Mouse (Mus musculus) C2C12 (cell line): ENCODE results near the gene Slc44a2.

Experiments used
- CTCF ChIP-seq: IDR thresholded peaks from one replicate; pipeline ENCODE4 v1.5.1; 2011; ENCODE audit not compliant: control insufficient read depth, insufficient read depth, insufficient read length
- MAX ChIP-seq: IDR thresholded peaks from one replicate; pipeline ENCODE4 v1.6.1; 2011; ENCODE audit warnings: mild to moderate bottlenecking, control low read depth
- MYOD1 ChIP-seq: IDR thresholded peaks from one replicate; pipeline ENCODE4 v1.6.1; 2011; ENCODE audit warnings: low read depth; ENCODE audit not compliant: control insufficient read depth, insufficient read length
- MYOG ChIP-seq: IDR thresholded peaks from one replicate; pipeline ENCODE4 v1.6.1; 2011; ENCODE audit not compliant: control insufficient read depth, insufficient read length; ENCODE audit errors: extremely low read depth

GRCm38 (mm10) chr9:21318792-21319191 lies 1.7 kb upstream of the Slc44a2 start:
- TF ChIP-seq CTCF = no peak
- no peak for TF ChIP-seq MAX
- no peak for TF ChIP-seq MYOD1
- TF ChIP-seq MYOG = no peak
